Comparison of ENCODE assay signal across 9 mouse cellular contexts in genomic region chr12:78983296-78984034, GRCm38 (mm10). TPM values are rescaled to one million over a fixed set of nuclear protein-coding genes. Genes with fewer than 3 reads are reported as not detected.
DNase-seq lines count a peak whose midpoint lies in the region; ATAC-seq and TF ChIP-seq lines count a peak whose summit lies in the region.
"Had no signal": no experiment of that assay in that cellular context is flagged by ENCODE, and none has a peak within 500 bp of the region (broad histone marks: within the 10 kb centered on the region; RNA-seq: fewer than 3 reads in every experiment).

No protein-coding gene starts in this region.

- H3K27me3 ChIP-seq in liver, postnatal 0 days (ENCODE audit: insufficient read depth, low read length): no peaks in the 10 kb centered on the region
- H3K27me3 ChIP-seq in stomach, embryonic 15.5 days (replicated peaks): no peaks in the 10 kb centered on the region
- H3K27me3 ChIP-seq: neural tube, embryonic 12.5 days had no signal

- 48% methylated on average over 9 of the region's 9 CpGs for WGBS in liver, postnatal 0 days (ENCODE audit: insufficient replicate concordance)
- 44% methylated on average over 9 of the region's 9 CpGs for WGBS in stomach, embryonic 15.5 days

- H3K9ac ChIP-seq in liver, postnatal 0 days (replicated peaks): no peak overlapping the region
- H3K9ac ChIP-seq in stomach, embryonic 15.5 days: no peak overlapping the region
- H3K9ac ChIP-seq: neural tube, embryonic 12.5 days had no signal

- TF ChIP-seq CTCF in liver, postnatal 0 days (IDR thresholded peaks at IDR 0.05; ENCODE audit: low read depth): no peak

- H3K4me3 ChIP-seq in liver, postnatal 0 days (ENCODE audit: low read depth, low read length): no peak overlapping the region
- H3K4me3 ChIP-seq in stomach, embryonic 15.5 days (replicated peaks): no peak overlapping the region
- H3K4me3 ChIP-seq: neural tube, embryonic 12.5 days had no signal

- 0 out of 2 replicates have a peak, but pooled peaks cover 5% of the 10 kb centered on the region for H3K4me1 ChIP-seq in liver, postnatal 0 days (ENCODE audit: insufficient read depth)
- peaks cover 6% of the 10 kb centered on the region; the same call in 1 of the 2 replicates for H3K4me1 ChIP-seq in stomach, embryonic 15.5 days
- H3K4me1 ChIP-seq: neural tube, embryonic 12.5 days had no signal

- H3K9me3 ChIP-seq in liver, postnatal 0 days (ENCODE audit: low read length): no peaks in the 10 kb centered on the region
- H3K9me3 ChIP-seq in stomach, embryonic 15.5 days: no peaks in the 10 kb centered on the region
- H3K9me3 ChIP-seq: neural tube, embryonic 12.5 days had no signal

- H3K27ac ChIP-seq in liver, postnatal 0 days (ENCODE audit: low read depth): no peak overlapping the region
- H3K27ac ChIP-seq in stomach, embryonic 15.5 days: peak overlapping the region; percentile 54
- H3K27ac ChIP-seq: neural tube, embryonic 12.5 days had no signal

- H3K4me2 ChIP-seq in liver, postnatal 0 days (ENCODE audit: low read depth, low read length): no peak overlapping the region
- H3K4me2 ChIP-seq in stomach, embryonic 15.5 days: no peak overlapping the region
- H3K4me2 ChIP-seq: neural tube, embryonic 12.5 days had no signal

- no peaks in the 10 kb centered on the region for H3K36me3 ChIP-seq in liver, postnatal 0 days (replicated peaks; ENCODE audit: insufficient read depth, low read length)
- H3K36me3 ChIP-seq in stomach, embryonic 15.5 days: no peaks in the 10 kb centered on the region
- H3K36me3 ChIP-seq: neural tube, embryonic 12.5 days had no signal

- peak; percentile 29 to 41 for DNase-seq in cerebellum, postnatal 10 days
- DNase-seq in cerebellum, postnatal 4 days (ENCODE audit: low spot score in 2 of 2): no peak
- DNase-seq in liver: peak; percentile 11
- no peak for DNase-seq in liver, postnatal 0 days
- peak; percentile 34 for DNase-seq in lung, postnatal 14 days
- no peak for DNase-seq in urinary bladder, postnatal 10 days (ENCODE audit: low spot score)
- no peak for DNase-seq in B cell, adult 2 months

- no peak for ATAC-seq in liver, postnatal 0 days
- ATAC-seq in stomach, embryonic 15.5 days (ENCODE audit: insufficient read depth, low FRiP score, low read depth): peak; percentile 83

- no peak for TF ChIP-seq EP300 in liver, postnatal 0 days (IDR thresholded peaks at IDR 0.05; ENCODE audit: low read depth)

RNA-seq across cellular contexts. Expression of gene Tmem229b, which starts 24.0 kb away (rescaled TPM):
- polyA plus RNA-seq in liver, postnatal 0 days (2015; fragmentation: Nextera tagmentation; extraction: Ambion mirVana): 2.9 and 3.6 TPM in 2 replicates
- polyA plus RNA-seq in stomach, embryonic 15.5 days (2015; fragmentation: Nextera tagmentation; extraction: Ambion mirVana): 6.1 and 6.5 TPM in 2 replicates

RNA-seq across cellular contexts. Expression of gene Plekhh1, which starts 45.5 kb away (rescaled TPM):
- polyA plus RNA-seq in liver, postnatal 0 days (2015; fragmentation: Nextera tagmentation; extraction: Ambion mirVana): 0.22 and 0.26 TPM in 2 replicates
- 4.9 and 5.5 TPM in 2 replicates for polyA plus RNA-seq in stomach, embryonic 15.5 days (2015; fragmentation: Nextera tagmentation; extraction: Ambion mirVana)

Comparison
In these comparisons a context has a peak if more than half of its experiments do, and no peak if none do; other contexts are left out.
1. DNase-seq: peak in cerebellum, postnatal 10 days (2 of 2), liver (single experiment) and lung, postnatal 14 days (single experiment); none in cerebellum, postnatal 4 days (0 of 2), liver, postnatal 0 days (single experiment), urinary bladder, postnatal 10 days (single experiment) and B cell, adult 2 months (0 of 2).